Mouse (Mus musculus) midbrain, embryonic 14.5 days (tissue): ENCODE measurements at regions not wholly inside any gene's neighbourhood (a gene's known extent, or its start where the extent isn't known, plus 50 kb on each side); places are given as distances from the start of the nearest gene placed in this dataset.

Experiments used
- ATAC-seq: fragments of 200-750 bp; cut with Nextera tagmentation; 2 replicates; pipeline ENCODE4 v1.8.0; 2017; ENCODE audit warnings: moderate number of reproducible peaks, moderate library complexity; ENCODE audit not compliant: low FRiP score, low TSS enrichment
- DNase-seq: peaks from one replicate; pipeline ENCODE4 v3.0.0-alpha.2; 2015
- H3K27ac ChIP-seq: fragments of 300-500 bp; sonication (generic); replicated peaks from 2 replicates; pipeline ENCODE4 v1.5.1; 2014; ENCODE audit warnings: mild to moderate bottlenecking, low read depth, low read length, moderate library complexity
- H3K27me3 ChIP-seq: fragments of 300-500 bp; sonication (generic); 2 replicates; pipeline ENCODE4 v1.6.1; 2014; ENCODE audit warnings: low read length, control low read depth, mixed read lengths; ENCODE audit not compliant: control insufficient read depth, insufficient read depth
- H3K36me3 ChIP-seq: fragments of 300-500 bp; sonication (generic); 2 replicates; pipeline ENCODE4 v1.6.1; 2014; ENCODE audit warnings: low read length, control low read depth; ENCODE audit not compliant: control insufficient read depth, insufficient read depth
- H3K4me1 ChIP-seq: fragments of 300-500 bp; sonication (generic); 2 replicates; pipeline ENCODE4 v1.6.1; 2014; ENCODE audit warnings: mild to moderate bottlenecking, antibody characterized with exemption, low read length, control low read depth; ENCODE audit not compliant: control insufficient read depth, insufficient read depth
- H3K4me2 ChIP-seq: fragments of 300-500 bp; sonication (generic); 2 replicates; pipeline ENCODE4 v1.6.1; 2014; ENCODE audit warnings: mild to moderate bottlenecking, low read length, moderate library complexity
- H3K4me3 ChIP-seq: fragments of 300-500 bp; sonication (generic); replicated peaks from 2 replicates; pipeline ENCODE4 v1.5.1; 2014; ENCODE audit warnings: low read depth, low read length
- H3K9ac ChIP-seq: fragments of 300-500 bp; sonication (generic); replicated peaks from 2 replicates; pipeline ENCODE4 v1.6.1; 2014; ENCODE audit warnings: mild to moderate bottlenecking, low read length, moderate library complexity
- H3K9me3 ChIP-seq: fragments of 300-500 bp; sonication (generic); 2 replicates; pipeline ENCODE4 v1.6.1; 2016; ENCODE audit warnings: low read length, control low read depth, mixed read lengths; ENCODE audit not compliant: control insufficient read depth
- WGBS: fragments of 180-500 bp; shearing (Covaris S2); extraction: QIAGEN DNeasy Blood & Tissue Kit; methylation state at CpG from one replicate; pipeline ENCODE4 v1.1.7; 2014; 5-methylcytosine and 5-hydroxymethylcytosine counted together

- H3K27me3 ChIP-seq = no peaks in the 10 kb centered on the region
- no peaks in the 10 kb centered on the region for H3K4me1 ChIP-seq
- WGBS = 56% methylated on average over 2 of the region's 2 CpGs
- DNase-seq (no peak), ATAC-seq (no peak)
- H3K36me3 ChIP-seq = no peaks in the 10 kb centered on the region
- H3K9me3 ChIP-seq = 0 out of 2 replicates have a peak, but pooled peaks cover 3% of the 10 kb centered on the region
- no peak overlapping the region for H3K9ac ChIP-seq
- H3K4me3 ChIP-seq = no peak overlapping the region
- H3K27ac ChIP-seq = no peak overlapping the region
- H3K4me2 ChIP-seq = no peak overlapping the region
These were observed 306.3 kb upstream of the Gm21798 start for GRCm38 (mm10) chr15:64511176-64511575.

GRCm38 (mm10) chr15:64512615-64513014 lies 304.9 kb upstream of the Gm21798 start:
- 94% methylated on average over 3 of the region's 3 CpGs for WGBS
- DNase-seq = no peak
- H3K36me3 ChIP-seq = no peaks in the 10 kb centered on the region

GRCm38 (mm10) chr15:64513501-64514097 lies 303.9 kb upstream of the Gm21798 start:
- ATAC-seq (no peak), DNase-seq (no peak)
- H3K4me3 ChIP-seq = no peak overlapping the region
- no peaks in the 10 kb centered on the region for H3K9me3 ChIP-seq
- H3K4me1 ChIP-seq = no peaks in the 10 kb centered on the region
- H3K27me3 ChIP-seq = no peaks in the 10 kb centered on the region
- no peaks in the 10 kb centered on the region for H3K36me3 ChIP-seq
- no peak overlapping the region for H3K9ac ChIP-seq
- H3K4me2 ChIP-seq = no peak overlapping the region
- H3K27ac ChIP-seq = no peak overlapping the region

More at GRCm38 (mm10) chr15:64512615-64513014, 304.9 kb upstream of the Gm21798 start:
- no peak for ATAC-seq
- no peak overlapping the region for H3K27ac ChIP-seq
- no peak overlapping the region for H3K4me2 ChIP-seq
- H3K4me1 ChIP-seq = no peaks in the 10 kb centered on the region
- no peaks in the 10 kb centered on the region for H3K27me3 ChIP-seq
- no peak overlapping the region for H3K9ac ChIP-seq
- 0 out of 2 replicates have a peak, but pooled peaks cover under 1% of the 10 kb centered on the region for H3K9me3 ChIP-seq
- no peak overlapping the region for H3K4me3 ChIP-seq

- H3K9ac ChIP-seq = no peak overlapping the region
- no peaks in the 10 kb centered on the region for H3K4me1 ChIP-seq
- H3K27me3 ChIP-seq = no peaks in the 10 kb centered on the region
- H3K4me3 ChIP-seq = no peak overlapping the region
- H3K27ac ChIP-seq = no peak overlapping the region
- no peak overlapping the region for H3K4me2 ChIP-seq
- ATAC-seq (no peak), DNase-seq (no peak)
- H3K36me3 ChIP-seq = no peaks in the 10 kb centered on the region
- no peaks in the 10 kb centered on the region for H3K9me3 ChIP-seq
These were observed 302.3 kb upstream of the Gm21798 start for GRCm38 (mm10) chr15:64515179-64515578.

GRCm38 (mm10) chr15:64519207-64519628 lies 298.3 kb upstream of the Gm21798 start:
- H3K27ac ChIP-seq = no peak overlapping the region
- 84% methylated on average over 4 of the region's 4 CpGs for WGBS
- DNase-seq (no peak), ATAC-seq (no peak)
- H3K4me3 ChIP-seq = no peak overlapping the region
- H3K9ac ChIP-seq = no peak overlapping the region
- H3K27me3 ChIP-seq = no peaks in the 10 kb centered on the region
- H3K4me1 ChIP-seq = no peaks in the 10 kb centered on the region
- no peaks in the 10 kb centered on the region for H3K36me3 ChIP-seq
- H3K4me2 ChIP-seq = no peak overlapping the region
- H3K9me3 ChIP-seq = no peaks in the 10 kb centered on the region

GRCm38 (mm10) chr15:64520568-64520967 lies 296.9 kb upstream of the Gm21798 start:
- Histone ChIP-seq H3K4me2 (no peak overlapping the region), H3K9me3 (no peaks in the 10 kb centered on the region), H3K36me3 (no peaks in the 10 kb centered on the region), H3K9ac (no peak overlapping the region), H3K4me3 (no peak overlapping the region), H3K27ac (no peak overlapping the region), H3K4me1 (no peaks in the 10 kb centered on the region), H3K27me3 (no peaks in the 10 kb centered on the region)
- 93% methylated on average over 5 of the region's 5 CpGs for WGBS
- DNase-seq = no peak
- ATAC-seq = no peak

- DNase-seq = no peak
- Histone ChIP-seq H3K4me2 (no peak overlapping the region), H3K4me3 (no peak overlapping the region), H3K9me3 (no peaks in the 10 kb centered on the region), H3K27ac (no peak overlapping the region), H3K9ac (no peak overlapping the region), H3K36me3 (no peaks in the 10 kb centered on the region), H3K4me1 (no peaks in the 10 kb centered on the region), H3K27me3 (no peaks in the 10 kb centered on the region)
- no peak for ATAC-seq
- WGBS = 74% methylated on average over 6 of the region's 6 CpGs
These were observed 285.0 kb upstream of the Gm21798 start for GRCm38 (mm10) chr15:64532260-64533120.

GRCm38 (mm10) chr15:64533169-64533795 lies 284.2 kb upstream of the Gm21798 start:
- no peak overlapping the region for H3K4me3 ChIP-seq
- no peaks in the 10 kb centered on the region for H3K27me3 ChIP-seq
- ATAC-seq = no peak
- no peak overlapping the region for H3K4me2 ChIP-seq
- H3K27ac ChIP-seq = no peak overlapping the region
- H3K36me3 ChIP-seq = no peaks in the 10 kb centered on the region
- no peaks in the 10 kb centered on the region for H3K9me3 ChIP-seq
- no peaks in the 10 kb centered on the region for H3K4me1 ChIP-seq
- no peak overlapping the region for H3K9ac ChIP-seq
- 78% methylated on average over 2 of the region's 2 CpGs for WGBS
- DNase-seq = no peak
